Mouse (Mus musculus): ENCODE data around the gene Camk2n1.
"Not testable (repeated sequence)": the region's sequence is repeated elsewhere in the genome, so short reads cannot be mapped to it uniquely, and the experiment has no call there.

Camk2n1 gene

DNA sequence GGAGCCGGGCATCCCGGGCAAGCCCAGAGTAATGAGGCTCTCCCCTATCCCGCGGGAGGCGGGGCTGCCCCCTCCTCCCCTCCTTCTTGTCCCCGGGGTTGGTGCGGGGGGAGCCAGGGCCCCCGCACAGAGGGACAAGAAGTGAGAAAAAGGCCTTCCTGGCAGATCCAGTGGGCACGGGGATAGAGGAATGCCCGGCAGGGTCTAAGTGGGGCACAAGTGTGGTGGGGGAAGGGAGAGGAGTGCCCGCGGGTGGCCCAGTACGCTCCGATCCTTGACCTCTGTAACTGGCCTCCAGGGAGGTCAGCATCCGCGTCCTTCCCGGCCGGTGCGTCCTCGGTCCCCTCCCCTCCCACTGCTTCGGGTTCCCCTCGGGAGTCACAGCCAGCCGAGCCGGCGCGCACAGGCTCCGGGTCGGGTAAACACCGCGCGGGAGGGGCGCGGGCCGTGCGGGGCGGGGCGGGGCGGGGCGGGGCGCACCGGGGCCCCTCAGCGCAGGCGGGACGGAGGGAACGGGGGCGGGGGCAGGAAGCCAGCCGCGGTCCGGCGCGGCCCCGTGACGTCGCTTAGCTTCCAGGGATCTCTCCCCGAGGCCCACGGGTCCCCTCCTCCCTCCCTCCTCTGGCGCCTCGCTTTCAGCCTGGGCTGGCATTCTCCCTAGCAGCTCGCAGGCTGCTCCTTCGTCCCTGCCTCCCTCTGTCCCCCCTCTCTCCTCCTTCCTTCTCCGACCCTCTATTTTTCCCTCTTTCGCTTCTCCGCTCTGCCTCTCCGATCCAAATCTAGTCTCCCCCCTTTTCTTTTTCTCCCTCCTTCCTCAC lies at the start of gene Camk2n1:
TSS of gene Camk2n1 (plus strand) at position 562 of the 818 bp plus-strand sequence.
- DNase-seq = peak; percentile 70

- DNase-seq = peak; percentile 47
These were observed 49.3 kb upstream of the Camk2n1 start for GRCm38 (mm10) chr4:138404806-138405205.

GRCm38 (mm10) chr4:138407479-138408194 lies 46.5 kb upstream of the Camk2n1 start:
- no peak for DNase-seq

DNA sequence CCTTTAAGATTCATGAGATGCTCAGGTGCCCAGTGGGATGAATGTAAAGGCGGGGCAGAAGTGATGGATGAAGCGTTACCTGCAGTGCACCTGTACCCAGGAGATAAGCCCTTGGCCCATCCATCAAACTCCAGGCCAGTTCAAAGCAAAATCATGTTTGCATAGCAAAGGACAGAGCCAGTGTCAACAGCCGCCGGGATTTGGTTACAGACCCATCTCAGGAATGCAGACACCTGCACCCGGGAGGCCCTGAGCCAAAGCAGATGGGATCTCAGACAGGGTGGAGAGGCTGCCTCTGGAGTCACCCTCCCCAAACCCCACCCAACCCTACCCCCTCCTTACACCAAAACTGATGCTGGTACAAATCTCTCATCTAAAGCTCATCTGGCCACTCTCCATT lies 43.1 kb upstream of the Camk2n1 start:
- DNase-seq = no peak

GRCm38 (mm10) chr4:138411504-138412121 lies 42.5 kb upstream of the Camk2n1 start:
- no peak for DNase-seq

DNA sequence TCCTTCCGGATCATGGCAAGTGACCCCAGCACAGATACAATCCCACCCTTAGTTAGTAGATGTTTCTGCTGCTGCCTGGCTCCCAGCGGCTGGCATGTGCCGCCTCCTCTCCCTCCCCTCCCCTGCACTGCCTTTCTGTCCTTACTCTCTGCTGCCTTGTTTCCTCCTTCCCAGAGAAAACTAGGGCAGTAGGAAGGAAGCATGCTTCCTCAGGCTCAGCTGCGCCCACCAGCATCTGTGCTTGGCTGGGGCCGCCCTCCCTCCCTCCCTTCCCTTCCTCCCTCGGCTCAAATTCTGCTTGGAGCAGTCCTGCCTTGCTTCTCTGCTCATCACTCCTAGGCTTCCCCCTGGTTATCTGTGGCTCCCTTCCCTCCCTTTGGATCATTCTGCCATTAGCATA lies 39.4 kb upstream of the Camk2n1 start:
- no peak for DNase-seq

GRCm38 (mm10) chr4:138415991-138416390 lies 38.1 kb upstream of the Camk2n1 start:
- DNase-seq = no peak

DNA sequence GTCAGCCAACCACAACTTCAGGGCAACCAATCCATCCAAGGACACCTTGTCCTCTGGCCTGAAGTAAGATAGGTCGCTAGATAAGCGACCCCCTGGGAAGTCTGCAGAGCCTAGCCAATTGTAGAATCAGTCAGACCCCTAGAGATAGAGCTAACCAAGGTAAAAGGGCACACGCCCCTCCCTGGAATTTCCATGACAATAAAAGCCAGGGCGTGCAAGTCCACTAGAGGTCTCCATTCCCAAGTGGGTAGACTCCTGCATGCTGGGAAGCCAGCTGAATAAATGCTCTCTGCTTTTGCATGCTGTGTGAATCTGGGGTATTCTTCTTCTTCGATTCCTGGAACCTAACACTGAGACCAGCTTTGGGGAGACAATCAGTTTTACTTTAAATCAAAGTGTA lies 37.7 kb upstream of the Camk2n1 start:
- no peak for DNase-seq

GRCm38 (mm10) chr4:138417882-138418281 lies 36.2 kb upstream of the Camk2n1 start:
- DNase-seq = no peak

- no peak for DNase-seq
These were observed 35.7 kb upstream of the Camk2n1 start for GRCm38 (mm10) chr4:138418340-138418957.

- no peak for DNase-seq
These were observed 29.1 kb upstream of the Camk2n1 start for GRCm38 (mm10) chr4:138425028-138425427.

GRCm38 (mm10) chr4:138425604-138426003 lies 28.5 kb upstream of the Camk2n1 start:
- not testable (repeated sequence) for DNase-seq

DNA sequence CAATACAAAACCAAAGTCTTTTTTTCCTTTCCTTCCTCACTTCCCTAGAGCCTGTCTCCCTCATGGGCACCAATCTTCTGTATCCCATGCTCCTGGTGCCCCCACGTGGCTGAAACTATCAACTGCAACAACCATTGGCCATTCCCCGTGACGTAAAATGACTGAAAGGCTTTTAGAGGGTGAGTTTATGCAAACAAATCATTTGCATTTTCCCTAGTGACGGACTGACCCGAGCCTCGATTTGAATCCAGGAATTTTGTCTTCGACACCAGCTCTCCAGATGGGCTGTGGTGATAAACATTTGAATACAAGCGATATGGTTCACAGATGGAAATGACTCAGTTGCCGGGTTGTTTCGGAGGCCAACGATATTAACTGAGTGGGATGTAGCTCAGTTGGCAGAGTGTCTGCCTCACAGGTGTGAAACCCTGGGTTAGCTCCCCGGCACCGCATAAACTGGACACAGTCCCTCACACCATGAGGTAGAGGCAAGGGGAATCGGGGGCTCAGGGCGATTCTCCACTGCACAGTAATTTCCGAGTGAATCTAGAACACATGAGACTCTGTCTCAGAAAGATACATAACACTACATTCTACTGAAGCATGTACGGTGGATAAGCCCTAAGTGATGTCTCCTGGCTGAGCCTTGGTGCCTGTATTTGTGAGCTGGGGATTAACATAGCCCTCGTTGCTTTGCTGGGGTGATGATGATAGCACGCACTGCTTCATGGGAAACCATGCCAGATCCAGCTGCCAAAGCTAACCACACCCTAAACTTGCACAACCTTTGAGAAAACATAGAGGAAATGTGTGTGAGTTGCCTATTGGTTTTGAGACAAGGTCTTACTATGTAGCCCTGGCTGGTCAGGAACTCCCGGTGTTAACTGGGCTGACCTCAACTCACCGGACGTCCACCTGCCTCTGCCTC lies 27.1 kb upstream of the Camk2n1 start:
- DNase-seq = peak; percentile 74

GRCm38 (mm10) chr4:138429778-138430177 lies 24.3 kb upstream of the Camk2n1 start:
- DNase-seq = peak; percentile 24

DNA sequence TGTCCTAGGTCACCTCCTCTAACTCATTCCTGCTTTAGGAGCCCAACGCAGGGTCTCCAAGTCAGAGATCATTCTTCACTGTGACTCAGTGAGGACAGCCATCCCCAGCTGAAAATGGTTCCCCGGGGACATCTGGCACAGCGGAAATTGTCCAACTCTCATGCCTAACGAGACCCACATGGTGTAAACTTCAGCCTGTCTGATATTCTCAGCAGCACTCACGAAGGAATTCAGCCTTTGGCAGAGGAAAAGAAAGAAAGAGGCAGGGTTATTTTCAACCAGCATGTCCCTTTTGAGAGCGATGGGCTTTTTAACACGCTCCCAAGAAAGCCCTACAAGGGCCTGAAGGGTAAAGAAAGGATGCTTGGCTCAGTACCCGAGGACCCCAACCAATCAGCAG lies 22.8 kb upstream of the Camk2n1 start:
- no peak for DNase-seq

GRCm38 (mm10) chr4:138434347-138435316 lies 19.5 kb upstream of the Camk2n1 start, which contains the start of gene Mul1:
Gene Mul1, plus strand, starts transcription at chr4:138434671.
- DNase-seq = peak; percentile 90

- DNase-seq = no peak
These were observed 14.1 kb upstream of the Camk2n1 start for GRCm38 (mm10) chr4:138440062-138440461.

DNA sequence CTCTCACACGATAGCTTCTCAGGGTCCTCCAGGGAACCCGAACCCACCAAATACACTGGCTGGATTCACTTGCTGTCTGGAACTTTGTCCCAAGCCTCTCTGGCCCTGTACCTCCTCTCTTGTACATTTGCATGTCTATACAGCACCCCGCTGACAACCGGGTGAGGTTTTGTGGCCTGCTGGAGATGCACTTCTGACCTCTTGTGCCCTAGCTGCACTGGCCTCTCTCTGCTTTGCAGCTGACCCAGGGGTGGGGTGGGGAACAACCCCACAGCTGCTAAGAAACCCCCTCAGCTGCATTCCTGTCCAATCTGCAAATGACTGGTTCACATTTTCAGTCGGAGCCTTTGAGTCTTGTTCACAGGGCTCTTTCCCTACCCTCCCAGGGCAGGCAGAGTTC lies 9.2 kb upstream of the Camk2n1 start:
- no peak for DNase-seq

- no peak for DNase-seq
These were observed 7.1 kb upstream of the Camk2n1 start for GRCm38 (mm10) chr4:138446981-138447380.

- peak; percentile 81 for DNase-seq
These were observed 6.7 kb upstream of the Camk2n1 start for GRCm38 (mm10) chr4:138447387-138447786.

Measured in liver (tissue).